Mouse (Mus musculus): ENCODE measurements around the gene Mettl24.

The Mettl24 gene

DNA sequence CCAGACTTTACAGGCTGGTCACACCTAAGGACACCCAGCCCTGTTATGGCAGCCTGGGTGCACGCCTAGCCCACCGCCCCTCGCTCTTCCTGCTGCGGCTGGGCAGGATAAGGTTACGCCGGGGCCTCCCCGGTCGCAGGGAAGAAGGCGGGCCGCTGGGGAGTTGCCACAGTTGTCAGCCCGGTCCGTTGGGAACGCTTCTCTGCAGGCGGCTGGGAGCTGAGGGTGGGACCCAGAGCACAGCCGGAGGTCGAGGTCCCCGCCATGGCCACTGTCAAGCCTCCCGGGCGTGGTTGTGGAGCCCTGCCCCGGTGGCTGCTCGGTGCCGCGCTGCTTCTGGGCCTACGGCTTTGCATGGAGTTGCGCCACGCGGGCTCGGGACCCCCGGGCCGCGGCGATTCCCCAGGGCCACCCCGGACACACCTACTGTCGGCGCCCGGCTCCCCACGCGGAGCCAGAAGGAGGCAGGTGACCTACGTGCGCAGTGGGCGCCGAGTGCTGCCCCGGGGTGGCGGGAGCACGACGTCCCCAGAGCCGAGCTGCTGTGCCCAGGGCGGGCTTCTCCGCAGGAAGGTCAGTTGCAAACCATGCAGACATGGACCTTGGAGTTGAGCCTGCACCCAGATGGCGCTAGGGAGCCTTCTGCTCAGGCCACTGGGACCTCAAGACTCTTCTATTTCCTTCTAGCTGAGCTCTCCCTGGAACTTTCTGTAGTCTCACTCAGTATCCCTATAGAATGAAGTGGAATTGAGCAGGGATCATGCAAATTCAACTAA lies at the start of gene Mettl24:
TSS of gene Mettl24 (plus strand) at position 191 of the 776 bp plus-strand sequence.
- no peak for DNase-seq (ENCODE audit: low read depth in 2 of 2, low spot score in 2 of 2)

DNA sequence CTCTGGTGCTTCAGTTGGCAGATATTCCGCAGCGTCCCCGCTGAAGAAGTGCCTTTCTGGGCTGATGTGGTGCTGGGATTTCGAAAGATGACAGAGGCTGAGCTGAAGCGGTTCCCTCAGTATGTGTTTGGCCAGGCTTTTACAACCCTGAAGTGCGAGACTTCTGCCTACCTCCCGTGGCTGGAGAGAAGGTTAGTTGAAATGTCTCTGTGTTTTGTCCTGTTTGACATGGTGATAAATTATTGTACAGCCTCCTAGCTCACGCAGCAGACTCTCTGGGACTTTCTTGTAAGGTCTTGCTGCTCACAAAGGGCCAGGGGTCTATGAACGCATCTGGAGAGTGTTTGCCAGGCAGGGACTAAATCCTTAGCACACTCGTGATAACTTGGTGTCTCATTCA lies 45.8 kb upstream of the Mettl24 start:
- DNase-seq (ENCODE audit: low read depth in 2 of 2, low spot score in 2 of 2): no peak

DNA sequence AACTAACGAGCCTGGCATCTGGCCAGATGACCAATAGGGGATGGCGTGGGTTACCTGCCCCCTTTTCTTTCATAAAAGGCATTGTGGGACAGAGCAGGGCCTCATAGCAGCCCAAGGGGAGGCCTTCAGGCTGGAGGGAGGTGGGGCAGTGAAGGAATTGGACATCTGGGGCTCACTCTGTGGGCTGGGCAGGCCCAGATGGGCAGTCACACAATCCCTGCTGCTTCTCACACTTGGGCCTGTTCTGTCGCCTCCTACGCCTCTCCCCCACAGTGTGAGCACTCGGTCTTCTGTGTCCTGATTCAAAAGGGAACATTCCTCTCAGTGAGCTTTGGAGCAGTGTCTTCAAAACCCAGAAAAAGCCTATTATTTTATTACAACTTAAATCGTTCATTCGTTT lies 44.8 kb upstream of the Mettl24 start:
- DNase-seq (ENCODE audit: low read depth in 2 of 2, low spot score in 2 of 2): no peak

DNA sequence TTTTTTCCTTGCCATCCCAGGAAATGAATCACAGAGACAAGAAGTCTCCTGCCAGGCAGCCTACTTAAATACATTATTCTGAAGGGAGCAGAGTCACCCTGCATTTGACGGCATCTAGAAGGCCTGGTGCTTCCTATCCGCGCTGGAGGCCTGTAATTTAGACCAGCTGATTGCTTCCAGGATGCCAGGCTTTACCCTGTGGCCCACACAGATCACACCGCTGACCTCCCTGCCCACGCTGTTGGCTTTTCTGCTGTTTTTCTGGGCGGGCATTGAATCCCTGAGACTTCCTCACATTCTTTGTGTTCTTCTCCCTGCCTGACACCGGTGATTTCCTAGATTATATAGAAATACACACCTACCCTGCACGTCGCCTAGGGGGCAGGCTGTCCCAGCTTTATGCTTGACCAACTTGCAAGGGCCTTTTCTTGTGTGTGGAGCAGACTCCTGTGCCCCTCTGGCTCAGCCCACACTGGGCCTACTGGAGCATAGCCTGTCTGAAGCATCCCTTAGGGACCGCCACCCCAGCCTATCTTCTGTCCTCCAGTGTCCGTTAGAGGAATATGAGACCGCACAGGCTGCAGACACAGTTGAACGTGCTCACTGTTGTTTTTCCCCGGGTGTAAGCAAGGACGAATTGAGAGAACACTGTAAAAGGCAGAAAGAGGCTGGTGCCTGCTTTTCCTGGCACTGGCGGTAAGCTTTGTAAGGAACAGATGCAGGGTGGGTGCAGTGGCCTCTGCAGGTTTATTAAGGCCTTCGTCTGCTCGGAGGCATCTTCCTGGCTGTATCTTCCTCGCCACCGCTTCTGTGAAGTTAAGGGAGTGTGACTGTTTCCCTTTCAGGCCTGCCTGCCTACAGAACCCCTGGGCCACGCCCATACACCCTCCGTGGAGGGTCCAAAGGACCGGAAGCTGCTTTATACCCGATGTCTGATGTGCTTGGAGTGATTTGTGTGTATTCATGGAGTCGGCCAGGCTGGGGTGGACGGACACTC lies 44.0 kb upstream of the Mettl24 start:
- no peak for DNase-seq (ENCODE audit: low read depth in 2 of 2, low spot score in 2 of 2)

DNA sequence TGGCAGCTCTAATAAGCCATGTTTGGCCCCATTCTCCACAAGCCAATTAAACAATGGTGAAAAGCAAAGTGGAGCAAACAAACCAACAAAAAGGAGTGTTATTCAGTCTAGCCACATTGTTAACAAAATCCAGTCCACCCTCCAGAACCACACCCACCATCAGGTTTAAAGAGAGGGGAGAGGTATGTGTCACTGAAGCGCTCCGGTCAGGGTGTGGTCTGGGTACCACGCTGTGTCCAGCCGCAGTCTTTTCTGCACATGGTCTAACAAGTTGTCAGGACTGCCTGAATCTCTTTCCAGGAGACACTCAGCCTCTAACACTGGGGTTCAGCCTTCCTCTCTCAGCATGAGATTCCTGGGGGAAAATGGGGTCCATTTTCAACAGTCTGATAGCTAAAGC lies 42.7 kb upstream of the Mettl24 start:
- no peak for DNase-seq (ENCODE audit: low read depth in 2 of 2, low spot score in 2 of 2)

DNA sequence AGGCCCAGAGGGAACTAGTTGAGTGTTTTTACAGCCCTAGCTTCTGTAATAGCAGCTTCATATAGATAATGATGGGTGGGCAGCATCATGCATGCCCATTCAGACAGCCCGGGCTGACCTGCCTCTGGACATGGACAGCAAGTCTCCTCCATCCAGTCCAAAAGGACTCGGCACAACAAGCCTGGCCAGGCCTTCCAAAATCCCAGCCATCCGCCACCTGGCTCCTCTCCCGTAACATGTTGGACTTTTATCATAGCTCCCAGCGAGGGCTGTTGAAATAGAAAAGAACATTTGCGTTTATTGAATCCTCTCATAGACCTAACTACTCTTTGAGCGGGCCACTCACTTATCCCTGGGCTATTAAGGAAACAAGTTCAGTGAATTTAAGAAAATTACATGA lies 41.2 kb upstream of the Mettl24 start:
- DNase-seq (ENCODE audit: low read depth in 2 of 2, low spot score in 2 of 2): no peak

DNA sequence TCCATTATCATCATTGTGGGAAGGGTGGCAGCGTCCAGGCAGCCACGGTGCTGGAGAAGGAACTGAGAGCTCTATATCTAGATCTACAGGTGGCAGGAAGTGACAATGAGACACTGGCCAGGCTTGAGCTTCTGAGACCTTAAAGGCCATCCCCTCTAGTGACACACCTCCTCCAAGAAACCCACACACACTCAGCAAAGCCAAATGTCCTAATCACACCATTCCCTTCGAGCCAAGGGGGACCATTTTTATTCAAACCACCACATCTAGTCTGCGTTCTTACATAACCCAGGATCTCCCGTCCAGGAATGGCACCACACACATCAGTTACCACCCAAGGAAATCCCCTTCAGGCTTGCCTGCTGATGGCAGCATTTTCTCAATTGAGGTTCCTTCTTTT lies 40.0 kb upstream of the Mettl24 start:
- no peak for DNase-seq (ENCODE audit: low read depth in 2 of 2, low spot score in 2 of 2)

DNA sequence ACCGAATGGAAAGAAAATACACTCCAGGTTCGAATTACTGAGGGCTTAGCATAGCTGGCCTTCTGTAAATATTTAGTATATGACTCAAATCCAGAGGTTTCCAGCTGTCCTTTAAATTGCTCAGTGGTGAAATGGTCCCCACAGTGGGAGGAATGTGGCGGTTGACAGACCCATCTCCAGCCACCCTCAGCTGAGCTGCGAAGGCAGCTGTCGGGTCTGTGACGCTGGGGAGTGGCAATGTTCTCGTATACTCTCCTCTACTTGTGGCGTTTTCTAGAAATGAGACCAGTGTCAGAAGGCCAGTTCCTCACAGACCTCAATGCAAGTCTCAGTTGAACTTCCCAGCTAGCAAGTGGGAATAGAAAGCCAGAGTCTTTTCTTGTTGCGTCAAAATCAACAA lies 38.6 kb upstream of the Mettl24 start:
- DNase-seq (ENCODE audit: low read depth in 2 of 2, low spot score in 2 of 2): no peak

DNA sequence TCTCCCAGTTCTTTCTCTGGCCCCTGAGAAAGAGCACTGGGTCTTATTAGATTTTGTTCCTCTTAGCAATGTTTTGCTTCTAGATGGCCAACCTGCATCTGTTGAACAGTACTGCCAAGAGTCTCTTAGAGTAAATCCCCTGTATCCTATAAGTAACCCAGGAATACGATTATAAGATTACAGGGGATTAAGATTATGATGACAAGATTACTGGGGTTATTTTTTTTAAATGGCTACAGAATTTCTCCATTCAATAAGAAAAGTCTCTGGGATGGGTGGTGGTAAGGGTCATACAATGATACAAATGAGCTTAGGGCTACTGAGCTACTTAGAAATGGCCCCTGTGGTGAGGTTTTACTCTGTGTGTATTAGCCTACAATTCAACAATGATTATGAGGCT lies 37.7 kb upstream of the Mettl24 start:
- no peak for DNase-seq (ENCODE audit: low read depth in 2 of 2, low spot score in 2 of 2)

DNA sequence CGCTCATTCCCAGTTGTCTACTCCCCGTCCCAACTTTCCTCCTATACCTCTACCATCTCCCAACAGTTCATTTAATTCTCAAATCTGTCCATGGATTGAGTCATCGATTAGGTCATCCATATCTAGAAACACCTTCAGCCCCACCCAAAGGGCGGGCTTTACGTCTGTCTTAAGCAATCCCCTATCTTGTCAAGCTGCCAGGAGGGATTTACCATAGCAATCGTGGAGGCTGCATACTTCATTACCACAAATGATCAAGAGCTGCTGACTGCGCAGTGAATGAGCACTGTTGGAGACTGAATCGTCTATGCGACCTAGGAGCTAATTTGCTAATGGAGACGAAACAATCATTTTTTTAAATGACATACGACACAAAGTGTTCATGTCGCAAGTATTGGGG lies 34.3 kb upstream of the Mettl24 start:
- DNase-seq (ENCODE audit: low read depth in 2 of 2, low spot score in 2 of 2): no peak

DNA sequence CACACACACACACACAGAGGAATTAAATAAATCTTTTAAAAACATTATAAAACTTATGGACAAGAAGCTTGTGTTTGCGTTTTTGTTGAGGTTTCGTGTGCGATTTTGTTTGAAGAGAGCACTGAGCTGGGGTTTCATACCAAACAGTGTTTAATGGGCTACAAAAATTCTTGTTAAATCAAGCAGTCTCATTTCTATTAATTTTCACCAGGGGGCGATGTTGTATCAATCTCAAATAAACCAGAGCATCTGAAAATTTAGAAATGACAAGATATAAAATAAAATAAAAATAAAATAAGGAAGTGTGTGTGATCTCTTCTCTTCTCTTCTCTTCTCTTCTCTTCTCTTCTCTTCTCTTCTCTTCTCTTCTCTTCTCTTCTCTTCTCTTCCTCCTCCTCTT lies 33.4 kb upstream of the Mettl24 start:
- no peak for DNase-seq (ENCODE audit: low read depth in 2 of 2, low spot score in 2 of 2)

DNA sequence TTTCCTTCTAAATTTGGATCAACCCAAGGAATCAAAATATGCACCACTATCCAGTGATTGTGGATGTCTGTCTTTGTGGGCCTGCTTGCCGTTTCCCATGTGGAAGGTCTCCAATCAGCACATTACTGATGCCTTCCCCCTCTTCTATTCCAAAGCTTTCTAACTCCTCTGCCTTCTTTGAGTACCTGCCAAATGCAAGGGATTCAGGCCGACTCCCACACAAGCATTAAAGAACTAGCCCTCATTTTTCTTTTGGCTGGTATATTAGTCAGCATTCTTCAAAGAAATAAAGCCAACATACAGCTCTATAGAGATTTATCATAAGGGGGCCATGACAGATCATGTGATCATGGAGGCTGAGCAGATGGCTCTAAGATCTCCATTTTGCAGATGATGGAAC lies 31.4 kb upstream of the Mettl24 start:
- no peak for DNase-seq (ENCODE audit: low read depth in 2 of 2, low spot score in 2 of 2)

DNA sequence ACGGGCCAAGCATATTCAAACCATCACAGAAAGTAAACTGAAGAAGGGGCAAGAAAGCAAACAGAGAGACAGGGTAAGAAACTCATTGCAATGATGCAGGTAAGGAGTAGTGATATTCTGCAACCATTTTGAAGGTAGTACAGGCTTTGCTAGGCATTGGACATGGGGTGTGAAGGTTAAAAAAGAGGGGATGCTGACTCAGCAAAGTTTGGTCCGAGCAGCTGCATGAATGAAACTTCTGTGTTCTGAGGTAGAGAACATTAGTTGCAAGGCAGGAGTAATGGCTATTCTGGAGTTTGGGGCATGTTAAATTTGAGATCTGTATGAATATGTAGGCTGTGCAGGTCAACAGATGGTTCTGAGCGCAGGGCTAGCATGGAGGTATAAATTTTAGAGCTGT lies 17.8 kb upstream of the Mettl24 start:
- no peak for DNase-seq (ENCODE audit: low read depth in 2 of 2, low spot score in 2 of 2)

DNA sequence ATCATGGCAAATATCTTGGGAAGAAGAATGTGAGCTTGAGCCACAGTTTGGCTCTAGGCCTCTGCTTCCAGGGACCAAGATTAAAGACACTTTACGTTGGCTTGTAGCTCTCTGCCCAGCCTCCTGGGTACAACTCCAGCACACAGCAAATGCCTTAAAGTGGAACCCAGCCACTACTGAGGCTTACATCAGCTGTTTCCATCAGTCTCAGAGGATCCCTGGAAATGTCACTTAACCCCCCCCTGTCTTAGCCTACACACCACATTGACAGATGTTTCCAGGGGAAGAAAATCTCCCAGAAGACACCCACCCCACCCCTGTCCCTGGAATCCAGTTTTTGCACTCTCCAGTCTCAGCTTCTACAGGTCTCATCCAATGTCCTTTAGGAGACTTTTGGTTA lies 16.1 kb upstream of the Mettl24 start:
- DNase-seq (ENCODE audit: low read depth in 2 of 2, low spot score in 2 of 2): no peak

DNA sequence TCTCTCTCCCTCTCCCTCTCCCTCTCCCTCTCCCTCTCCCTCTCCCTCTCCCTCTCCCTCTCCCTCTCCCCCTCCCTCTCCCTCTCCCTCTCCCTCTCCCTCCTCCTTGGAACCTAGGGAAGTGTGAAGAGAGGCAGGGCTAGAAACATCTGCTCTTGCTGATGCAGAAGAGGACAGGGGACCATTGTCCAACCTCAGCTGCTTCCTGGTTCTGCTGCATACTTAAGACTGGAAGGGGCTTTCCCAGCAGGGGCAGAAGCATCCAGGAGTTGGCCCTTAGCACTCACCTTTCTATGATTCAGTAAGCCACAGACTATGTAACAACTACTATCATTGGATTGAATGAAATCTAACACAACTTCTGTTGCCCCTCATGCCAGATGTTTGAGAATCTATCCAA lies 14.4 kb upstream of the Mettl24 start:
- no peak for DNase-seq (ENCODE audit: low read depth in 2 of 2, low spot score in 2 of 2)

DNA sequence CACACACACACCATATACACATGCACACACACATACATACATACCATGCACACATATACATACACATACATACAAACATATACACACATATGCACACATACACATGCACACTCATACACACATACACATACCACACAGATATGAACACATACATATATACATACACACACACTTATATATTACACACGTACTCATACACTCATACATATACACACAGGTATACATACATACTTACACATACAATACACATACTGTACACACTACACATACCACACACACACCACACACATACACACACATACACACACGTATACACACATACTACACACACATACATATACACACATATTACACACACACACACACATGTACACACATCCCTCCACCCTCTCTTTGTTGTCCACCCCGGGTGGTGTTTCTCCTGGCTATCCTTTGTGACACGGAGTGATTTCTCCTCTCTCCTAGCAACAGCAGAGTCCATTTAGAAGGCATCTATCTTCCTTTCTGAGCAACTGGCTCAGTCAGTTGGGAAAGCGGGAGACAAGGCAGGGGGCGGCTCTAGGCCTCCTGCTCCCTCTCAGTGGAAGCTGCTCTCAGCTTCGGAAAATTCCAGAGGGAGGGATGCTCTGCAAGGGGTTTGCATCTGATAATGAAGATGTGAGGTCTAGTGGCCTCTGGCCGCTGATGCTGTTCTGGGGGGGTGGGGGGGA lies 10.3 kb upstream of the Mettl24 start:
- DNase-seq (ENCODE audit: low read depth in 2 of 2, low spot score in 2 of 2): no peak

DNA sequence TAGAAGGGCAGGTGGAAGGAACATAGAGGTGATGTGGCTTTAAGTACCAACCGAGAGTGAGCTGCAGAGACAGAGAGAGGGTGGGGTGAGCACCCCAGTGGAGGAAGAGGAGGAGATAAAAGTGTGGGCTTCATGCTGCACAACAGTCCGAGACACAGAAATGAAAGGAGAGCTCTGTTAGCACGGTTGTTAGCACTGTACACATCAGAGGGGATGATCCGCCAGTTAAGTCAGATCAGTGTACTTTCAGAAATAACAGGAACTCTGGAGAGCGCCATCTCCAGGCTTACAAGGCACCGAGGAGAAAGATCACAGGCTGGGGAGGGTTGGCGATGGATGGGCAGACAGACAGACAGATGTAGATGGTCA lies 9.8 kb upstream of the Mettl24 start:
- no peak for DNase-seq (ENCODE audit: low read depth in 2 of 2, low spot score in 2 of 2)

DNA sequence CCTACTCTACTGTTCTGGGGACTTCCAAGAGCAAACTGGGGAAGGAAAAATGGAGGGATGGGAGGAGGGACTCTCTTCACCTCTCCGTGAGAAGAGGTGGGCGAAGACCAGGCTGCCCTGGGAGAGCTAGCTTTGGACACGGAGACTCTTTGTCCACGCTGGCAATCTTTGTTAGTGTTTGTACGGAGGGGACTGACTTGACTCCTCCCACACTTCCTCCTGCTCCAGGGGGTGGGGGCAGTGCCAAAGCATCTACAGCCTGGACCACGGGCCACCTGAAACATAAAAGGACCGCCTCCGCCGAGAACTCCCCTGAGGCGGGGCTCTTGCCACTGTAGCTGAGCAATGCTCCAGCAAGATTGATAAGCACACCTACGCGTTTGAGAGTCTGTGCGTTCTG lies 8.9 kb upstream of the Mettl24 start:
- DNase-seq (ENCODE audit: low read depth in 2 of 2, low spot score in 2 of 2): no peak

DNA sequence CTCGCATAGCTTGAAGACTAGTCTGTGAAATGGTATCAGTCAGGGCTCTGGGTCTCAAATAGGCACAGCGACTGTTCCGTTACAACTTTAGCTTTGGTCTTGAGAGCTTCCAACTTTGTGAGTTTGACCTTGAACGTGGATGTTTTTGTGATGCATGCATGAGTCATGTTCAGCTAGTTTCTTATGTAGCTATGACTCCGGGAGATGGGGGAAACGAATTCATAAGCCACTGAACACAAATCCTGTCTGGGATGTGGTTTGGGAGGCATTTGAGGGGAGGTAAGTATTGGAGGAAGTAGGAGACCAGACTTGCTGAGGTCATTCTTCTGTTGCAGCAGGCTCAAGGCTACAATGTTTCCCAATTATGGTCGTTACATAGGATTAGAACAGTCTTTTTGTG lies 7.2 kb upstream of the Mettl24 start:
- DNase-seq (ENCODE audit: low read depth in 2 of 2, low spot score in 2 of 2): no peak

DNA sequence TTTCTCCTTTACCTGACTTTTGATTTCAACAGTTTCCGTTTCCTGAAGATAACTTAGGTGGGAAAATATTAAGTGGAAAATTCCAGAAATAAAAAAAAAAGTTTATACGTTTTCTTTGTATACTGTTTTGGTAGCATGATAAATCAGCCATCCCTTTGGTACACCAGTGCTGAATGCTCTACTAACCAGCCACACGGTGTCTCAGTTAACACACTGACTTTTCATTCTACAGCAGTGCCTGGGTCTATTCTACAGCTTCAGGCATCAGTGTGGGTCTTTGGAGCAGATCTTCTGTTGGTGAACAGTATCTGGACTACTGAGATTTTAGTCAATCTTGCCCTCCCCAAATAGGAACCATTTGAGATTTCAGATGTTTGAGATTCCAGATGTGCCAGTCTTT lies 4.6 kb upstream of the Mettl24 start:
- no peak for DNase-seq (ENCODE audit: low read depth in 2 of 2, low spot score in 2 of 2)

DNA sequence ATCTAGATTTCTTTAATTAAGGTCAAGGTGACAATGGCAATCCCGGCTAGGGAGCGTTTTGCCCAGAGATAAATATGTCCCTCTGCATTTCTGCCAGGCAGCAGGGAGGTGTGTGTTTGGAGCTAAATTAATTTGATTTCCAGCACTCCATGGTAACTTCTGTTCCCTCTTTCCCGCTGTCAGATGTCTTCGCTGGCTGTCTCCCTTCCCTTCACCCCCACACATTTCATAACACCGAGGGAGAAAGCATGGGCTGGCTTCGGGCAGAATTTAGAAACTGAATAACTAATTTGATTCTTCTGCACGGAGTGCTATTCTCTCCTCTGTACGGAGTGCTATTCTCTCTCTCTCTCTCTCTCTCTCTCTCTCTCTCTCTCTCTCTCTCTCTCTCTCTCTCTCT lies 612 bp upstream of the Mettl24 start:
- DNase-seq (ENCODE audit: low read depth in 2 of 2, low spot score in 2 of 2): no peak

DNA sequence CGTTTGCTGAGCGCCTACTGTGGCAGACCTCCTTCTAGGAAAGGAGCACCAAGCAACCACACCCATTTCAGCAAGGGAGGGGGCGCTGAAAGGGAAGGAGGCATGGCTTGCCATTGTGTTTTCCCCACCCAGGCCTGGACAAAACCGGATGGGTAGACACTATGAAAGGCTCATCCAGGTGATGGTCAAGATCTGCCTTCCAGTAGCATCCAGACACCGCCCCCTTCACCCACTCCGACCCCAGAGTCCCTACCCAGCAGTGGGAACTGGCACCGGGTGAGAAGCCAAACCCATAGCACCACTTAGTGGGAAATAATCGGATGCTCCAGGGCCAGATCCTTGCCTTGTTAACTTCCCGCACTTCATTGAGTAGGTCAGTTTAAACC lies 779 bp downstream of the Mettl24 start:
- no peak for DNase-seq (ENCODE audit: low read depth in 2 of 2, low spot score in 2 of 2)

Measured in CD8-positive naive resting alpha-beta T cell, adult 2 months (primary cell).